Mouse (Mus musculus): ENCODE results near the gene S100a7a. TPM values are rescaled to one million over a fixed set of nuclear protein-coding genes. Genes with fewer than 3 reads are reported as not detected.

S100a7a gene
- total RNA-seq (2021) = under 1 TPM in 1 of 2 experiments, not detected in 1; 0.17 TPM
- long read RNA-seq, experiment 1 = 0 reads
- long read RNA-seq, experiment 2 = 0 reads

- DNase-seq = no peak
- intact Hi-C loops (cut with DNase I) = loop anchor here (5.0 to 10.0 kb wide), 3 partner anchors 36 to 239 kb away; no protein-coding TSS in a partner anchor
These were observed at the start of gene S100a7a for GRCm38 (mm10) chr3:90653717-90654116. Gene S100a7a, plus strand, starts transcription at chr3:90654017.

GRCm38 (mm10) chr3:90604416-90604815, 49.4 kb upstream of the S100a7a start:
- intact Hi-C loops (cut with DNase I) = no loop called here
- DNase-seq = peak; percentile 84 to 86

GRCm38 (mm10) chr3:90605049-90605448, 48.8 kb upstream of the S100a7a start:
- intact Hi-C loops (cut with DNase I) = no loop called here
- no peak for DNase-seq

GRCm38 (mm10) chr3:90605736-90606135, 48.1 kb upstream of the S100a7a start:
- intact Hi-C loops (cut with DNase I) = no loop called here
- no peak for DNase-seq

GRCm38 (mm10) chr3:90606185-90606584, 47.6 kb upstream of the S100a7a start:
- DNase-seq = peak in 1 of 2 experiments; percentile 53
- intact Hi-C loops (cut with DNase I) = no loop called here

- intact Hi-C loops (cut with DNase I) = no loop called here
These were observed 46.5 kb upstream of the S100a7a start for GRCm38 (mm10) chr3:90607361-90607760.

GRCm38 (mm10) chr3:90608223-90608622, 45.6 kb upstream of the S100a7a start, which contains the start of gene S100a5:
Gene S100a5, plus strand, starts transcription at chr3:90608523.
- DNase-seq = no peak
- intact Hi-C loops (cut with DNase I) = no loop called here

More at GRCm38 (mm10) chr3:90607361-90607760, 46.5 kb upstream of the S100a7a start:
- DNase-seq = no peak

- no peak for DNase-seq
- intact Hi-C loops (cut with DNase I) = no loop called here
These were observed 44.7 kb upstream of the S100a7a start for GRCm38 (mm10) chr3:90609102-90609501.

- intact Hi-C loops (cut with DNase I) = loop anchor here (10.0 kb wide), 1 partner anchor 197 kb away; no protein-coding TSS in a partner anchor
- no peak for DNase-seq
These were observed 42.3 kb upstream of the S100a7a start for GRCm38 (mm10) chr3:90611494-90611893.

- intact Hi-C loops (cut with DNase I) = loop anchor here (10.0 kb wide), 1 partner anchor 197 kb away; no protein-coding TSS in a partner anchor
These were observed 41.8 kb upstream of the S100a7a start for GRCm38 (mm10) chr3:90612061-90612460.

GRCm38 (mm10) chr3:90612728-90613291, 41.0 kb upstream of the S100a7a start, which contains the start of gene S100a6:
Gene S100a6, plus strand, starts transcription at chr3:90612882.
- intact Hi-C loops (cut with DNase I) = loop anchor here (10.0 kb wide), 1 partner anchor 198 kb away; no protein-coding TSS in a partner anchor
- DNase-seq = peak; percentile 73 to 75

More at GRCm38 (mm10) chr3:90612061-90612460, 41.8 kb upstream of the S100a7a start:
- no peak for DNase-seq

- intact Hi-C loops (cut with DNase I) = loop anchor here (1.0 to 10.0 kb wide), 3 partner anchors 27 to 199 kb away; partner anchors contain the start of gene Snapin
- no peak for DNase-seq
These were observed 40.2 kb upstream of the S100a7a start for GRCm38 (mm10) chr3:90613461-90614147.

- DNase-seq = no peak
- intact Hi-C loops (cut with DNase I) = loop anchor here (1.0 to 10.0 kb wide), 3 partner anchors 28 to 199 kb away; partner anchors contain the start of gene Snapin
These were observed 39.7 kb upstream of the S100a7a start for GRCm38 (mm10) chr3:90614148-90614530.

- no peak for DNase-seq
- intact Hi-C loops (cut with DNase I) = loop anchor here (1.0 to 10.0 kb wide), 5 partner anchors 28 to 200 kb away; partner anchors contain the start of genes S100a7a and Snapin
These were observed 39.1 kb upstream of the S100a7a start for GRCm38 (mm10) chr3:90614611-90615251.

GRCm38 (mm10) chr3:90615415-90615814, 38.4 kb upstream of the S100a7a start:
- peak; percentile 76 to 83 for DNase-seq
- intact Hi-C loops (cut with DNase I) = loop anchor here (1.0 to 10.0 kb wide), 4 partner anchors 37 to 201 kb away; partner anchors contain the start of genes S100a7a and Snapin

GRCm38 (mm10) chr3:90615911-90616310, 37.9 kb upstream of the S100a7a start:
- intact Hi-C loops (cut with DNase I) = loop anchor here (1.0 to 10.0 kb wide), 4 partner anchors 36 to 201 kb away; partner anchors contain the start of genes S100a7a and Snapin
- DNase-seq = no peak

GRCm38 (mm10) chr3:90617586-90617985, 36.2 kb upstream of the S100a7a start:
- intact Hi-C loops (cut with DNase I) = loop anchor here (5.0 to 10.0 kb wide), 2 partner anchors 35 to 203 kb away; partner anchors contain the start of gene S100a7a

GRCm38 (mm10) chr3:90621552-90621951, 32.3 kb upstream of the S100a7a start:
- DNase-seq = no peak
- intact Hi-C loops (cut with DNase I) = no loop called here

More at GRCm38 (mm10) chr3:90617586-90617985, 36.2 kb upstream of the S100a7a start:
- no peak for DNase-seq

GRCm38 (mm10) chr3:90623435-90624071, 30.3 kb upstream of the S100a7a start:
- intact Hi-C loops (cut with DNase I) = no loop called here
- DNase-seq = peak; percentile 76 to 81

GRCm38 (mm10) chr3:90625496-90625895, 28.3 kb upstream of the S100a7a start:
- intact Hi-C loops (cut with DNase I) = no loop called here
- DNase-seq = no peak
